Mouse (Mus musculus): ENCODE measurements around the gene 4930578G10Rik. TPM values are rescaled to one million over a fixed set of nuclear protein-coding genes. Genes with fewer than 3 reads are reported as not detected.

4930578G10Rik gene
- polyA plus RNA-seq, 1 experiment from 2014 or later: not detected

- WGBS: 89% methylated on average over 6 of the region's 6 CpGs
- H3K36me3 ChIP-seq (ENCODE audit: control insufficient read depth, insufficient read depth): no peaks in the 10 kb centered on the region
- no peak overlapping the region for H3K9ac ChIP-seq (ENCODE audit: low read length)
- H3K9me3 ChIP-seq (replicated peaks; ENCODE audit: control insufficient read depth, low read length): no peaks in the 10 kb centered on the region
- ATAC-seq (replicated peaks; ENCODE audit: extremely low read depth, insufficient read depth, low FRiP score): no peak
- no peaks in the 10 kb centered on the region for H3K27me3 ChIP-seq (ENCODE audit: control insufficient read depth, insufficient read depth, low read length)
- no peak overlapping the region for H3K27ac ChIP-seq (ENCODE audit: low read length)
- no peak overlapping the region for H3K4me3 ChIP-seq (ENCODE audit: low read length)
- no peaks in the 10 kb centered on the region for H3K4me1 ChIP-seq (ENCODE audit: control insufficient read depth, insufficient read depth, low read length)
- no peak overlapping the region for H3K4me2 ChIP-seq (ENCODE audit: low read depth, low read length)
These were observed 153.5 kb downstream of the 4930578G10Rik start for GRCm38 (mm10) chr4:42888806-42889205.

- H3K4me2 ChIP-seq (ENCODE audit: low read depth, low read length): no peak overlapping the region
- no peaks in the 10 kb centered on the region for H3K4me1 ChIP-seq (ENCODE audit: control insufficient read depth, insufficient read depth, low read length)
- H3K4me3 ChIP-seq (ENCODE audit: low read length): no peak overlapping the region
- no peaks in the 10 kb centered on the region for H3K36me3 ChIP-seq (ENCODE audit: control insufficient read depth, insufficient read depth)
- no peak overlapping the region for H3K9ac ChIP-seq (ENCODE audit: low read length)
- H3K9me3 ChIP-seq (replicated peaks; ENCODE audit: control insufficient read depth, low read length): no peaks in the 10 kb centered on the region
- no peak overlapping the region for H3K27ac ChIP-seq (ENCODE audit: low read length)
- no peaks in the 10 kb centered on the region for H3K27me3 ChIP-seq (ENCODE audit: control insufficient read depth, insufficient read depth, low read length)
- no peak for ATAC-seq (replicated peaks; ENCODE audit: extremely low read depth, insufficient read depth, low FRiP score)
- 71% methylated on average over 7 of the region's 7 CpGs for WGBS
These were observed 155.8 kb downstream of the 4930578G10Rik start for GRCm38 (mm10) chr4:42891176-42891575.

- Histone ChIP-seq H3K9ac (ENCODE audit: low read length) (no peak overlapping the region), H3K4me3 (ENCODE audit: low read length) (no peak overlapping the region), H3K9me3 (replicated peaks; ENCODE audit: control insufficient read depth, low read length) (no peaks in the 10 kb centered on the region), H3K27ac (ENCODE audit: low read length) (no peak overlapping the region), H3K36me3 (ENCODE audit: control insufficient read depth, insufficient read depth) (no peaks in the 10 kb centered on the region), H3K27me3 (ENCODE audit: control insufficient read depth, insufficient read depth, low read length) (no peaks in the 10 kb centered on the region), H3K4me1 (ENCODE audit: control insufficient read depth, insufficient read depth, low read length) (no peaks in the 10 kb centered on the region), H3K4me2 (ENCODE audit: low read depth, low read length) (no peak overlapping the region)
- no peak for ATAC-seq (replicated peaks; ENCODE audit: extremely low read depth, insufficient read depth, low FRiP score)
- WGBS: 77% methylated on average over 7 of the region's 7 CpGs
These were observed 159.8 kb downstream of the 4930578G10Rik start for GRCm38 (mm10) chr4:42895118-42895517.

Other genes with a start within 250 kb of the 4930578G10Rik start
- gene Fam205a2, start 207.4 kb upstream of the 4930578G10Rik start, polyA plus RNA-seq (2015; fragmentation: Nextera tagmentation; extraction: Ambion mirVana): not detected in 2 replicates
- not detected in 2 replicates for gene Gm10591, start 123.3 kb upstream of the 4930578G10Rik start, polyA plus RNA-seq (2015; fragmentation: Nextera tagmentation; extraction: Ambion mirVana)
- gene Gm2564, start 105.8 kb upstream of the 4930578G10Rik start, polyA plus RNA-seq (2015; fragmentation: Nextera tagmentation; extraction: Ambion mirVana): 0.25 and 0.92 TPM in 2 replicates
- gene Ccl27b, start 80.3 kb upstream of the 4930578G10Rik start, polyA plus RNA-seq (2015; fragmentation: Nextera tagmentation; extraction: Ambion mirVana): not detected in 2 replicates
- 0.12 TPM in 1 of 2 replicates, not detected in the other for gene Il11ra2, start 73.7 kb upstream of the 4930578G10Rik start, polyA plus RNA-seq (2015; fragmentation: Nextera tagmentation; extraction: Ambion mirVana)
- gene Ccl19, start 21.0 kb downstream of the 4930578G10Rik start, polyA plus RNA-seq (2015; fragmentation: Nextera tagmentation; extraction: Ambion mirVana): 0.59 and 1.1 TPM in 2 replicates
- gene Ccl21a, start 38.4 kb downstream of the 4930578G10Rik start, polyA plus RNA-seq (2015; fragmentation: Nextera tagmentation; extraction: Ambion mirVana): 51.2 and 59.1 TPM in 2 replicates
- 0.06 TPM in 1 of 2 replicates, not detected in the other for gene Fam205a1, start 118.3 kb downstream of the 4930578G10Rik start, polyA plus RNA-seq (2015; fragmentation: Nextera tagmentation; extraction: Ambion mirVana)
- 0.04 TPM in 1 of 2 replicates, not detected in the other for gene Gm12394, start 121.2 kb downstream of the 4930578G10Rik start, polyA plus RNA-seq (2015; fragmentation: Nextera tagmentation; extraction: Ambion mirVana)
- gene Fam205c, start 138.7 kb downstream of the 4930578G10Rik start, polyA plus RNA-seq (2015; fragmentation: Nextera tagmentation; extraction: Ambion mirVana): 0.13 and 0.34 TPM in 2 replicates
- gene Phf24, start 181.1 kb downstream of the 4930578G10Rik start, polyA plus RNA-seq (2015; fragmentation: Nextera tagmentation; extraction: Ambion mirVana): 4.8 and 5.8 TPM in 2 replicates
- gene Dnajb5, start 214.3 kb downstream of the 4930578G10Rik start, polyA plus RNA-seq (2015; fragmentation: Nextera tagmentation; extraction: Ambion mirVana): 16.9 and 17.2 TPM in 2 replicates
- 0.47 and 1.4 TPM in 2 replicates for gene 1700022I11Rik, start 234.1 kb downstream of the 4930578G10Rik start, polyA plus RNA-seq (2015; fragmentation: Nextera tagmentation; extraction: Ambion mirVana)

All from heart, embryonic 16.5 days (tissue).